Mouse (Mus musculus): Measurements from ENCODE around the gene Xdh. TPM values are rescaled to one million over a fixed set of nuclear protein-coding genes. Genes with fewer than 3 reads are reported as not detected.

The Xdh gene
- polyA plus RNA-seq, 1 experiment from 2014 or later = 0.42 TPM

DNA sequence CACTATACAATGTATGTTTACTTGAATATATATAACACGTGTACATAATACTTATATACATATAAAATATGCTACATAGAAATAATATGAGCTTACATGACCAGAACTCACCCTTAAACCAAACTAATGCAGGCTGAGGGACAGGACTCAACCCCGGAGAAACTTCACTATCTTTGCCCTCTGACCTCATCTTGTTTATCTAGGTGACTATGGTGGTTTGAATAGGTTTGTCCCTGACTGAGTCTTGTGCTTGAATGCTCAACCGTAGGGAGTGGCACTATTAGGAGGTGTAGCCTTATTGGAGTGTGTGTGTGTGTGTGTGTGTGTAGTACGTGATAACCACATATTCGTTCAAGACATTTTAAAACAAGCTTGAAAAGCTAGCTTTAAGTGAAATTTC is 55.6 kb downstream of the Xdh start:
- H3K36me3 ChIP-seq (replicated peaks) = no peaks in the 10 kb centered on the region
- no peak overlapping the region for H3K27ac ChIP-seq
- H3K9ac ChIP-seq = no peak overlapping the region
- H3K4me2 ChIP-seq = no peak overlapping the region
- 94% methylated on average over 5 of the region's 5 CpGs for WGBS
- no peak for ATAC-seq (ENCODE audit: low FRiP score)
- no peaks in the 10 kb centered on the region for H3K9me3 ChIP-seq
- no peaks in the 10 kb centered on the region for H3K4me1 ChIP-seq
- no peak overlapping the region for H3K4me3 ChIP-seq (replicated peaks)
- no peaks in the 10 kb centered on the region for H3K27me3 ChIP-seq

DNA sequence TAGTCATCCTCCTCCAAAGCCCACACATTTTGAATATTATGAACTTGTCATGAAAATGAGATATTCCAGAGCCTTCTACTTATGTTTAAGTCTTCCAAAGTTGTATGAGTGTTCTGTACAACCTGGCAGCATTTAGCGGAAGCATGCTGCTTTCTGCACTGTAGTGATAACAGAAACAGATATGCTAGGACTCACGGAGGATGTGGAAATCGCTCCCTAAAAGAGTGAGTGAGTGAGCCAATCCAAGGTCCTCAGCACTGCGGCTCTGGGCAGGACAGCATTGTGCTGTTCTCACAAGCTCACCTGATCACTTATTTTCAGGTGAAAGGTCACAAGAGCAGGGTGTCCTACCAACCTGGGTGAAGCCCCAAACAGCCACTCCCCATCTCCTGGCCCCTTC is 56.2 kb downstream of the Xdh start:
- WGBS = 93% methylated on average over 4 of the region's 4 CpGs
- Histone ChIP-seq H3K36me3 (replicated peaks) (no peaks in the 10 kb centered on the region), H3K4me3 (replicated peaks) (no peak overlapping the region), H3K9me3 (no peaks in the 10 kb centered on the region), H3K27ac (no peak overlapping the region), H3K4me1 (no peaks in the 10 kb centered on the region), H3K9ac (no peak overlapping the region), H3K4me2 (no peak overlapping the region), H3K27me3 (no peaks in the 10 kb centered on the region)
- ATAC-seq (ENCODE audit: low FRiP score) = no peak

DNA sequence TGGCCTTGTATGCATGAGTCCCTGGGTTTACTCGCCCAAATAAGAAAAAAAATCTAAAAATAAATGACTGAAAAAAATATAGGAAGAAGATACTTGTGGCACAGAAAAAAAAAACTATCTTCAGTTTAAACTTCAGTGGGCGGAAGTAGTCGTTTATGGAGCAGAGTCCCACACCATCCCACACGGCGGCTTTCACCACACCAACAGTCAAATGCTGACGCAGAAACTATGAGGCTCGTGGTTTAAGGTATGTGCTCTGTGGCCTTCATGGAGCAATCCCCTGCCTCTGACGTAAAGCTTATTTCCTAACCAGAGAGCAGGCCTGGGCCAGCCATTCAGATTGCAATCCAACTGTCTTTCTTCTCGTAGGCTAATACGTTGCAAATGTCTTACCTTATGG is 56.8 kb downstream of the Xdh start:
- WGBS = 90% methylated on average over 10 of the region's 10 CpGs
- no peak for ATAC-seq (ENCODE audit: low FRiP score)

DNA sequence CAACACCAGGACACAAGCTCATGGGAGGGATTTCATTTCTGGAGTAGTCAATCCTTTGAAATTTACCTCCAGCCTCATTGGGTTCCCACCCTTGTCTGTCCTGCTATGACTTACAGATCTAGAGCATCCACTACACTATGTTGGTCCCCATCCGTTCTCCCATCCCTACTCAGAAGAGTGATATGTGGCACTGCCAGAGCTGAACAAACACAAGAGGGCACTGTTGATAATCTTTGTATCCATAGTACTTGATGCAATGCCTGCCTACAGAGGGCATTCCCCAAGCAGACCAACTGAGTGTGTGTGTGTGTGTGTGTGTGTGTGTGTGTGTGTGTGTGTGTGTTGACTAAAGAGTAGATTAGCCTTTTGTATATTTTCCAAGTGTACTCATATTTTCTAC is 58.4 kb downstream of the Xdh start:
- H3K4me2 ChIP-seq = no peak overlapping the region
- no peaks in the 10 kb centered on the region for H3K27me3 ChIP-seq
- 73% methylated on average over 1 of the region's 1 CpGs for WGBS
- no peak overlapping the region for H3K27ac ChIP-seq
- H3K4me1 ChIP-seq = no peaks in the 10 kb centered on the region
- H3K4me3 ChIP-seq (replicated peaks) = no peak overlapping the region
- no peak overlapping the region for H3K9ac ChIP-seq
- H3K9me3 ChIP-seq = no peaks in the 10 kb centered on the region
- ATAC-seq (ENCODE audit: low FRiP score) = no peak
- no peaks in the 10 kb centered on the region for H3K36me3 ChIP-seq (replicated peaks)

More for the DNA sequence above, 56.8 kb downstream of the Xdh start:
- Histone ChIP-seq H3K4me2 (no peak overlapping the region), H3K9me3 (no peaks in the 10 kb centered on the region), H3K36me3 (replicated peaks) (no peaks in the 10 kb centered on the region), H3K4me3 (replicated peaks) (no peak overlapping the region), H3K9ac (no peak overlapping the region), H3K4me1 (no peaks in the 10 kb centered on the region), H3K27me3 (no peaks in the 10 kb centered on the region), H3K27ac (no peak overlapping the region)

DNA sequence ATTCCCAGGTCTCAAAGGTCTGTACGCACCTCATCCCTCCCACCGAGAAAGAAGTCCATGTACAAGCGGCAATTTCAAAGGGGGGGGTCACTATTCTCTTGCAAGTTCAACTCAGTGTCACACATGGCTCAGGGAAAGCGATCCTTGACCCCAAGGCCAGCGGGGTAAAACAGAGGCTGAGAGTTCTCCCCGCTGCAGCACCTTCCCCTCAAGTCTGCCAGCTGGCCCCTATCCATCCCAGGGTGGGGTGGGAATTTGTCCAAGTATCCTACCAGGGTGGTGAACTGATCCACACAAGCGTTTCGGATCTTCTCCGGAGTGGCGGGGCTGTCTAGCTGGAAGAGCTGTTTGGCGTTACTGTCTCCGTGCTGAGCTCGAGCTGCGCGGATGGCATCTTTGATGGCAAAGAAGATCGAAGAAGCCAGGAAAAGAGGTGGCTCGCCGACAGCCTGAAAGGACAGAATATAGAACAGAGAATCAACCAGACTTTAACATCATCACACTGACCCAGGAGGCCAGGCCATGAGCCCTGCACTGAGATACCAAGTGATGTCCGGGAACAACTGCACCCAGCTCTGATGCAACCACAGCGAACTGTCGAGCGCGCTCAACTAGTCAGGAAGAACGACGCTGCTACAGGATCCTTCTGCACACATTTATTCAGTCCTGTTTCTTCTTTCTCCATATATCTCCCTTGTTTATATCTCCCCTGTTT is 63.8 kb downstream of the Xdh start:
- ATAC-seq (ENCODE audit: low FRiP score) = no peak
- Histone ChIP-seq H3K9me3 (no peaks in the 10 kb centered on the region), H3K4me3 (replicated peaks) (no peak overlapping the region), H3K36me3 (replicated peaks) (no peaks in the 10 kb centered on the region), H3K4me1 (no peaks in the 10 kb centered on the region), H3K27me3 (no peaks in the 10 kb centered on the region), H3K27ac (no peak overlapping the region), H3K9ac (no peak overlapping the region), H3K4me2 (no peak overlapping the region)
- WGBS = 91% methylated on average over 25 of the region's 25 CpGs

DNA sequence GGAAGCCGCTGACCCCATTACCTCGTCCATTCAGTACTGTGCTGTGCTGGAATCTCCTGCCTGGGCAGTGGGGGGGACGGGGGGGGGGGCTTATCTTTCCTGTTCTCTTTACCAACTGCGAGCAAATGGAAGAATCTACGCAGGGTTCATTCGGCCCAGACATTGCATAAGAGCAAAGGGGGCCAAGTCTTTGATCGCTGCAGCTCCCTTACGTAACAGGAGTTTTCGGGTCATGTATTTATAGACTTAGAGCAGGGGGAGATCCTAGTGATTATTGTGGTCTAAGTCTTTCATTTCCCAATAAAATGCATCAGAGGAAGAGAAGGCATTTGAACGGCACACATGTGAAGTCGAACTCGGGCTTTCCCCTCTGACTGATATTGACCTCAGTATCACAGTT is 66.7 kb downstream of the Xdh start:
- 81% methylated on average over 12 of the region's 12 CpGs for WGBS
- peaks cover 10% of the 10 kb centered on the region for H3K4me1 ChIP-seq
- H3K27ac ChIP-seq = no peak overlapping the region
- H3K4me3 ChIP-seq (replicated peaks) = no peak overlapping the region
- H3K9me3 ChIP-seq = no peaks in the 10 kb centered on the region
- H3K4me2 ChIP-seq = no peak overlapping the region
- no peaks in the 10 kb centered on the region for H3K27me3 ChIP-seq
- H3K9ac ChIP-seq = no peak overlapping the region
- no peaks in the 10 kb centered on the region for H3K36me3 ChIP-seq (replicated peaks)
- ATAC-seq (ENCODE audit: low FRiP score) = no peak

DNA sequence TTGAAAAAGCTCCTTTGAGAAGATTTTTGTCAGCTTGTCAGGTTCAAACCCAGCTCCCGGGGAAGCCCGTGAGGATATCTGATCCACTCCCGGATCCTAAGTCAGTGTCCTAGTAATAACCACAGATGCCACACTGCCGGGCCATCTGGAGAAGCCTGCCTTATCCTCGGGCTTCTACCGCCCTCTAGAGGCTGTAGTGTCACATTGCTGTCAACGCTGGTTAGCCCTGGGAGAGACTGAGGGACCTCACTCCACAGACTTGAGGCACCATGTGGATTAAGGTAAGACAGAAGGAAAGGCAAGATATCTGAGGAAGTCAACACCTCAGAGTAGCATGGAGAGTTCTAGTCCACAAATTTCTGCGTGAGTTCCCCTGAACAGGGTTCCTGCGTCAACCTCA is 67.8 kb downstream of the Xdh start:
- no peak overlapping the region for H3K9ac ChIP-seq
- ATAC-seq (ENCODE audit: low FRiP score) = peak; percentile 79
- no peak overlapping the region for H3K4me2 ChIP-seq
- WGBS = 14% methylated on average over 9 of the region's 9 CpGs
- H3K4me3 ChIP-seq (replicated peaks) = no peak overlapping the region
- H3K36me3 ChIP-seq (replicated peaks) = no peaks in the 10 kb centered on the region
- no peaks in the 10 kb centered on the region for H3K27me3 ChIP-seq
- no peak overlapping the region for H3K27ac ChIP-seq
- peaks cover 10% of the 10 kb centered on the region for H3K4me1 ChIP-seq
- no peaks in the 10 kb centered on the region for H3K9me3 ChIP-seq

DNA sequence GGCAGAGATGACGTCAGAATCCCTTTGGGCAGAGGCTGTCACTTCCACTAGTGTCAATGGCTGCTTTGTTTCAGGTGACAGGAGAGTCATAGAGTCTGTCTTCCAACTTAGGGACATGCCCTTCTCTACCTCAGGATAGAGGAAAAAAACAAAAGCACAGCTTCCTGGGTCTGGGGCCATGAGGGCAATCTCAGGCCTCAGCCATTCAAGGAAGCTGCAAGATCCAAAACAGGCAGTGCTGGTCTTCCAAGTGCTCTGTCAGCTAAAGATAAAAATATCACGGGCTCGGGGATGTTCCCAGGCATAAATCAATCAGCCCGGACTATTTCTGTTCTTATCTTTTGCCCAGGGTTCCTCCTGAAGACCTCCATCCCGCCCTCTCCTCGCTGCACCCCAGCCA is 68.7 kb downstream of the Xdh start:
- ATAC-seq (ENCODE audit: low FRiP score) = no peak
- 76% methylated on average over 6 of the region's 6 CpGs for WGBS

DNA sequence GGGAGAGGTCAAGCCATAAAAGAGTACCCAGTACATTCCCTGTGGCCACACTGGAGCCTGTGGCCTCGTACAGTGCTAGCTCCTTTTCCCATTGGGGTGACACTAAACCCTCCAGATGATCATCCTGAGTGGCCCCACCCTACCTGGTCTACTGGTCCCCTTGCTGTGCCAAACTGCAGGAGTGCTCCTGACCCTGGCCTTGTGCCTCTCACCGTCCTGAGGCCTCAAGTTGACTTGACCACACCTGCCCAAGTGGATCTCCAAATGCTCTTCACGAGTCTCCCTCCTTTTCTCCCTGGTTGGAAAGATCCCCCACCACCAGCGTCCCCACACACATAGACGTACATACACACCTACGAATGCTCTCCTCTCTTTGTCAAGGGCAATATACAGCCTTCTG is 69.7 kb downstream of the Xdh start:
- H3K27ac ChIP-seq = no peak overlapping the region
- H3K4me1 ChIP-seq = peaks cover 10% of the 10 kb centered on the region
- H3K27me3 ChIP-seq = no peaks in the 10 kb centered on the region
- no peak overlapping the region for H3K9ac ChIP-seq
- H3K9me3 ChIP-seq = no peaks in the 10 kb centered on the region
- H3K36me3 ChIP-seq (replicated peaks) = no peaks in the 10 kb centered on the region
- ATAC-seq (ENCODE audit: low FRiP score) = 0 out of 2 replicates have a peak, but pooled peaks have one; percentile 18
- 85% methylated on average over 6 of the region's 6 CpGs for WGBS
- no peak overlapping the region for H3K4me2 ChIP-seq
- no peak overlapping the region for H3K4me3 ChIP-seq (replicated peaks)

More for the DNA sequence above, 68.7 kb downstream of the Xdh start:
- Histone ChIP-seq H3K36me3 (replicated peaks) (no peaks in the 10 kb centered on the region), H3K27me3 (no peaks in the 10 kb centered on the region), H3K4me3 (replicated peaks) (no peak overlapping the region), H3K9ac (no peak overlapping the region), H3K27ac (no peak overlapping the region), H3K4me1 (peaks cover 10% of the 10 kb centered on the region), H3K9me3 (no peaks in the 10 kb centered on the region), H3K4me2 (no peak overlapping the region)

DNA sequence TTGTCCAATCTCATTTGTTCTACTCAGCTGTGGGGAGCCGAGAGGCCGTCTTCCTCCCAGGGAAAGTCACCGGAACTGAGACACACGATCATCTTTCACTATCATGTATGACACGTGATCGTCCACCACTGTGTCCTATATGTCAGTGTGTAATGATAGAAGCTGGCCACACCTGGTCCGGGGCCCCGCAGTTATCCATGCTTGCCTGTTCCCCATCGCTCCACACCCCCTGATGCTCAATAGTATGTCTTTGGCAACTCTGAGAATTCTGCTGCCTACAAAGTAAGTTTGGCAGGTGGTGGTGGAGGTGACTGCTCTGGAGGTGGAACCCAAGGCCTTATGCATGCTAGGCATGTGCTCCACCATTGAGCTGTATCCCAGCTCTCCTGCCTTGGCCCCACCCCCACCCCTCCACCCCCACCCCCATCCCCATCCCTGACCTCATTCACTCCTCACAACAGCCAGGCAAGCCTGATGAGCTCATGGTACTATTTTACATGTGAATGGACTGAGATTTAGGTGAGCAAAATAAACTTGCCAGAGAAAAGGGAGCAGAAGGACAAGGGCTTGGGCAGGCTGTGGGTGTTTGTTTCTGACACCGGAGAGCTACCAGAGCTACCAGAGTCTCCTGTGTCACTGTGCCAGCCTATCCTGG is 70.6 kb downstream of the Xdh start:
- no peak overlapping the region for H3K4me2 ChIP-seq
- no peak overlapping the region for H3K9ac ChIP-seq
- WGBS = 91% methylated on average over 10 of the region's 10 CpGs
- H3K9me3 ChIP-seq = no peaks in the 10 kb centered on the region
- H3K4me1 ChIP-seq = peaks cover 10% of the 10 kb centered on the region
- ATAC-seq (ENCODE audit: low FRiP score) = peak; percentile 67; the same call in 1 of the 2 replicates
- H3K36me3 ChIP-seq (replicated peaks) = no peaks in the 10 kb centered on the region
- H3K27ac ChIP-seq = no peak overlapping the region
- no peak overlapping the region for H3K4me3 ChIP-seq (replicated peaks)
- H3K27me3 ChIP-seq = no peaks in the 10 kb centered on the region

DNA sequence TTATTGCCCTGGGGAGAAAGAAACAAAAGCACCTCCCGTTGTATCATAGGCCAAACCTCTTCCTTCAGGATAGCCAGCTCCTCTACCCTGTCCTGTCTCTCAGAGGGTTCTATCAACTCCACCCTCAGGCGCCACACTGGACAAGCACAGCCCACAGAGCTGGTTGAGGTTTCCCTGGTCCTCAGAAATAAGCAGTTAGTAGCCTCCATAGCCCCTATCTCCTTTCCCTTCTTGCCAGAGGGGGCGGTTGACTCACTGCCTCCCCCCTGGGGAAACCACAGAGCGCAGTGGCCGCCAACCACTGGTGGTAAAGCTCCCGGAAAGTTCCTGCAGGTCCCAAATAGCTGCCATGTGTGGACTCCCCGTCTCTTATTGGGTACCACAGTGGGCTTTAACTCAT is 74.3 kb downstream of the Xdh start:
- Histone ChIP-seq H3K9me3 (no peaks in the 10 kb centered on the region), H3K4me2 (no peak overlapping the region), H3K9ac (no peak overlapping the region), H3K4me3 (replicated peaks) (no peak overlapping the region), H3K27ac (no peak overlapping the region), H3K36me3 (replicated peaks) (no peaks in the 10 kb centered on the region), H3K27me3 (no peaks in the 10 kb centered on the region), H3K4me1 (peaks cover 10% of the 10 kb centered on the region)
- no peak for ATAC-seq (ENCODE audit: low FRiP score)
- 87% methylated on average over 7 of the region's 7 CpGs for WGBS

DNA sequence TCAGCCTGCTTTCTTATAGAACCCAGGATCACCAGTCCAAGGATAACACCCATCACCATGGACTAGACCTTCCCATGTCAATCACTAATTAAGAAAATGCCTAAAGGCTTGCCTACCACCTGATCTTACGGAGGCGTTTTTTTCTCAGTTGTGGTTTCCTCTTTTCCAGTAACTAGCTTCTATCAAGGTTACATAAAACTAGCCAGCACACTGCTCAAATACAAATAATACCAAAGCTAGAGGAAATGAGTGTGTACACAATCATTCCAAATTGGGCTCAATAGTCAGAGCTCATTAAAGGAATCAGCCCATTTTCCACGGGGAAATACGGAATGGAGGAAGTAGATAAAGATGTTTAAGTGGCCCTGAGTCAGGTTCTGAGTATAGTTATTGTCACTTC is 74.7 kb downstream of the Xdh start:
- WGBS = 88% methylated on average over 4 of the region's 4 CpGs

More for the DNA sequence above, 74.7 kb downstream of the Xdh start:
- no peak overlapping the region for H3K27ac ChIP-seq
- peaks cover 10% of the 10 kb centered on the region for H3K4me1 ChIP-seq
- H3K9me3 ChIP-seq = no peaks in the 10 kb centered on the region
- no peak overlapping the region for H3K4me2 ChIP-seq
- no peaks in the 10 kb centered on the region for H3K36me3 ChIP-seq (replicated peaks)
- H3K4me3 ChIP-seq (replicated peaks) = no peak overlapping the region
- no peak for ATAC-seq (ENCODE audit: low FRiP score)
- H3K9ac ChIP-seq = no peak overlapping the region
- no peaks in the 10 kb centered on the region for H3K27me3 ChIP-seq
